Mouse (Mus musculus) small intestine, adult 2 months (tissue): ENCODE data around the gene 4921536K21Rik.

Source experiments
- CTCF ChIP-seq: fragments of 200-500 bp; IDR thresholded peaks from 2 replicates; pipeline ENCODE4 v1.5.1; 2012; ENCODE audit warnings: low read depth, mild to moderate bottlenecking, control low read depth, inconsistent platforms, low read length, moderate library complexity, mixed read lengths; ENCODE audit not compliant: insufficient replicate concordance, insufficient read length; ENCODE audit errors: extremely low read depth
- POLR2A ChIP-seq: fragments of 200-500 bp; IDR thresholded peaks from 2 replicates; pipeline ENCODE4 v1.6.1; 2012; ENCODE audit warnings: low read depth, mild to moderate bottlenecking, control low read depth, inconsistent platforms, low read length, moderate library complexity

DNA sequence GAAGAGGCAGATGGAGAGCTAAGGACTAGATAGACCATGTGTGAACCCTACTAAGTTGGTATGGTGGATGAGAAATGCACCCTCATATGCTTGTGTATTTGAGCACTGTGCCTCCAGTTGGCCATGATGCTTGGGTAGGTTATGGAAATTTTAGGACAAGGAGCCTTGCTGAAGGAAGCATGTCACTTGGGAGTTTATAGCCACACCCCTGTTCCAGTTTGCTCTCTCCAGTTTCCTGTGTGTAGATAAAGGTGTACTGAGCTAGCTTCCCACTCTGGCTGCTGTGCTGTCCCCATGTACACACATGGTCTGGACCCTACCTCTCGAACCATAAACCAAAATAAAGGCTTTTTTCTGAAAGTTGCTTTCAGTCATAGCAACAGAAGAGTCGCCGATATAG lies 40.7 kb downstream of the 4921536K21Rik start:
- TF ChIP-seq POLR2A, result no peak
- TF ChIP-seq CTCF, result no peak
